Mouse (Mus musculus) inflammation-experienced regulatory T-cells, adult 16 weeks (primary cell): ENCODE results near the gene Olfr1333. TPM values are rescaled to one million over a fixed set of nuclear protein-coding genes. Genes with fewer than 3 reads are reported as not detected.

Source experiments
- polyA plus RNA-seq: library from polyadenylated mRNA; unstranded; fragments of 100-300 nt; shearing (Covaris generic); gene quantifications from one replicate; pipeline ENCODE4 v1.2.1, GENCODE M21; 2017

Gene Olfr1333
- polyA plus RNA-seq, result not detected

DNA sequence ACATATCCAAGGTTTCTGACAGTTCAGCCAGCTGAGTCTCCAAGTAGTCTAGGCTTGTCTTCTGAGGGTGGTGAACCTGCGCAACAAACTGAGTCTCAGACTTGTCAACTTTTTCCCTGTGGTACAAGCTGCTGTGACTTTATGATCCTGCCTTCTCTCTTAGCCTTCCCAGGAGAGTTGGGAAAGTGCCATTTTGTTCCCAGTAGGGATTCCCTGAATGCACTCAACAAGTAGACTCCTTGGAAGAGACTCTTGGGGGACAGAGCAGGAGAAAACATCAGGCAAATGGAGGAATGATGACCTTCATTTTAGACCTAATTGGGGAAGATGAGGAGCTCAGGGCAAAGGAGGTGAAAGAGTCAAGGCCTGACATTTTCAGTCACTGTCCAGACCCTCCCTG lies at the start of gene Olfr1333:
TSS of gene Olfr1333 (minus strand) at position 101 of the 400 bp plus-strand sequence.

DNA sequence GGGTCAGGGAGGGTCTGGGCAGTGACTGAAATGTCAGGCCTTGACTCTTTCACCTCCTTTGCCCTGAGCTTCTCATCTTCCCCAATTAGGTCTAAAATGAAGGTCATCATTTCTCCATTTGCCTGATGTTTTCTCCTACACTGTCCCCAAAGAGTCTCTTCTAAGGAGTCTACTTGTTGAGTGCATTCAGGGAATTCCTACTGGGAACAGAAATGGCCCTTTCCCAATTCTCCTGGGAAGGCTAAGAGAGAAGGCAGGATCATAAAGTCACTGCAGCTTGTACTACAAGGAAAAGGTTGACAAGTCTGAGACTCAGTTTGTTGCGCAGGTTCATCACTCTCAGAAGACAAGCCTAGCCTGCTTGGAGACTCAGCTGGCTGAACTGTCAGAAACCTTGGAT lies 28.3 kb upstream of the Olfr1333 start, which contains the start of gene Olfr1331:
TSS of gene Olfr1331 (plus strand) at position 301 of the 400 bp plus-strand sequence.

DNA sequence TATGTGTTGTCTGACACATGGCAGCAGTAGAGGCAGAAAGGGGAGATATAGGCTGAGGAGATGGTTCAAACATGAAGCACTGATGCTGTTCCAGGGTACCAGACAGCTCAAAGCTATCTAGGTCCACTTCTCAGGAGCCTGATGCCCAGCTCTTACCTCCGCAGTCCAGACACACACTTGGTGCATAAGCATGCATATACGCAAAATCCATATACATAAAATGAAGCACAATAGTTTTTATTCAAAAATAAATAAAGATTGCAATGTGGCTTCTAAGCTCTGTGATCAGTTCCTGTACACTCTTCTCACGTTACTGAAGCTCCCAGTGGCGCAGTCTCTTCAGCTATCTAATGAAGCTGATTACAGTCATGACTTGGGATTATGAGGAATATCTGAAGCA lies 26.2 kb downstream of the Olfr1333 start, which contains the start of gene Olfr1335:
TSS of gene Olfr1335 (minus strand) at position 101 of the 400 bp plus-strand sequence.

DNA sequence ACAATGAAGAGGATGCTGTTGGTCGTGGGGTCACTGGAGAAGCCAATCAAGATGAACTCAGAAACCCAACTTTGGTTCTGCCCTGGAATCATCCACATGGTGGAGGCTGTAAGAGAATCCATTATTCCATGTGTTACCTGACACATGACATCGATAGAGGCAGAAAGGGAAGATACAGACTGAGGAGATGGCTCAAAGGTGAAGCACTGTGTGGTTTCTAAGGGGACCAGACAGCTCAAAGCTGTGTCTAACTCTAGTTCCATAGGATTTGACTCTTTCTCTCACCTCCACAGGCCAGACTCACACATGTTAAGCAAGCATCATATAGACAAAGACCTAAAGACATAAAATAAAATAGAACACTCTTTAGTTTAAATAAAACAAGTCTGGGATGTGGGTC lies 53.6 kb downstream of the Olfr1333 start, which contains the start of gene Olfr1337:
TSS of gene Olfr1337 (minus strand) at position 101 of the 400 bp plus-strand sequence.

Other genes with a start within 250 kb of the Olfr1333 start
- not detected for gene Cfap57, start 215.5 kb downstream of the Olfr1333 start, polyA plus RNA-seq
- 183 TPM for gene Ebna1bp2, start 215.5 kb downstream of the Olfr1333 start, polyA plus RNA-seq
- not detected for gene Olfr62, start 177.3 kb downstream of the Olfr1333 start, polyA plus RNA-seq
- gene Olfr1342, start 143.5 kb downstream of the Olfr1333 start, polyA plus RNA-seq, result not detected
- not detected for gene Olfr1341, start 132.8 kb downstream of the Olfr1333 start, polyA plus RNA-seq
- gene Olfr1340, start 116.1 kb downstream of the Olfr1333 start, polyA plus RNA-seq, result not detected
- not detected for gene Olfr1339, start 104.1 kb downstream of the Olfr1333 start, polyA plus RNA-seq
- not detected for gene Olfr1338, start 77.5 kb downstream of the Olfr1333 start, polyA plus RNA-seq
- not detected for gene Olfr1337, start 53.7 kb downstream of the Olfr1333 start, polyA plus RNA-seq
- not detected for gene Olfr1335, start 26.3 kb downstream of the Olfr1333 start, polyA plus RNA-seq
- gene Olfr1331, start 28.4 kb upstream of the Olfr1333 start, polyA plus RNA-seq, result not detected
- 0.06 TPM for gene Olfr1330, start 52.3 kb upstream of the Olfr1333 start, polyA plus RNA-seq
- gene Olfr1329, start 81.2 kb upstream of the Olfr1333 start, polyA plus RNA-seq, result not detected
- gene Olfr1328, start 102.3 kb upstream of the Olfr1333 start, polyA plus RNA-seq, result not detected
- not detected for gene Lao1, start 125.3 kb upstream of the Olfr1333 start, polyA plus RNA-seq